Mouse (Mus musculus) spleen, adult 10 weeks (tissue): Measurements from ENCODE around the gene Mdm4. TPM values are rescaled to one million over a fixed set of nuclear protein-coding genes. Genes with fewer than 3 reads are reported as not detected.

ENCODE experiments used
- polyA plus RNA-seq: library from polyadenylated mRNA; stranded (reverse); fragments of 350-450 nt; fragmentation: Illumina TruSeq; extraction: RNeasy Lipid Tissue Mini Kit (QIAGEN cat#74804); gene quantifications from one replicate; pipeline ENCODE4 v1.2.3, GENCODE M21; 2015; ENCODE audit warnings: low replicate concordance; ENCODE audit not compliant: insufficient read depth

The Mdm4 gene
- polyA plus RNA-seq: 403 TPM

DNA sequence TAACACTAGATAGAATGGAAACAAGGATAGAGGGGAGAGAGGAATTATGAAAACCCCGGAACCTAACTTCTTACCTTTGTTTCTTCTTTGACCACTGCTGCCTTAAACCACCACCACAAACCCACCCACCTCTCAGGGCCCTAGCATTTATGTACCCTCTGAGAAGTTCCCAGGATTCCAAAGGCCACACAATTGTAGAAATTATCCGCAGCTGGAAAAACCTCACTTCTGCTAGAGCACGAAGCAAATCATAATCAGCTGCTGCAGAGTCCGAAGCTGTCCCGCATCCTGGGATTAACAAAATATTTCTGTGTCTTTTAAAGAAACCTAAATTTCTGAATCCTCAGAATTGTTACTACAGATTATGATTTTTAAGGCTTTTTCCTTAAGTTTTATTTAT is at the start of gene Mdm4:
Gene Mdm4, minus strand, starts transcription at position 101 of the 400 bp plus-strand sequence.

DNA sequence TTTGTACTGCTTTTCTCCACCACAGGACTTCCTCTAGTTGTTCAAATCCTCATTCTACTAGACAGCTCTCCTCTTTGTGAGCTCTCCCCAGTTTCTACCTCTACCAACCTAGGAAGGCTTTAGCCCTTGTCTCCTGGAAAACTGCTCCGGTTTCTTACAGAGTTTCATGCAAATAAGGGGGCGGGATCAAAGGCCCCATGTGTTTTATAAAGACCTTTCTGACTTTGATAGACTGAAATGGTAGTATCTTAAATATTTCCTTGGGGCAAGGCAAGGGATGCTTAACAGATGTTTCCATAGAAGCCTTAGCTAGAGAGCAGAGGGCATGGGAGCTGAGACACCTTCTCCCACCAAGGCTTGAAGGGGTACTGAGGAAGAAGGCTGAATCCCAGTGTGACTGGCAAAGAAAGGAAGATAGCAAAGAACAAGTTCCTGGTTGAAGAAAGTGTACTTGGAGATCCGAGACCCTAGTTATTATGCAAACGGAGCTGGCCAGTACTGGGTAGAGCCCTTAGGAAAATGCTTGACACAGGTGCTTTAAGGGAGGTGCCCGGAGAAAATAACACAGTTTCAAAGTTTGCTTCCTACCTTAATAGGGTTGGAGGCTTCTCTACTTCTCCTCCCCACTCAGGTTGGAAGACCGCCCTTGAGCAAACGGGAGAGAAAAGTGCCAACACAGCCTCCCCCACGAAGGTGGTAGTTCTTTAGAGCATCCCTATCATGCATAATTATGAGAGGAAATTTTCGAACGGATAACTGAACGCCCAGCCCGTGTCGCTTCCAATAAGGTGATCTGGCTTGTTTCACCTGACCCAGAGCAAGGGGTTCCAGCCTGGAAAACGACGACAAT is 14.9 kb upstream of the Mdm4 start, which contains the start of gene Pik3c2b:
Gene Pik3c2b, plus strand, starts transcription at position 657 of the 850 bp plus-strand sequence.

Other genes with a start within 250 kb of the Mdm4 start
- not detected for gene Lrrn2, start 150.3 kb downstream of the Mdm4 start, polyA plus RNA-seq
- 21.9 TPM for gene Pik3c2b, start 15.1 kb upstream of the Mdm4 start, polyA plus RNA-seq
- 102 TPM for gene Ppp1r15b, start 100.6 kb upstream of the Mdm4 start, polyA plus RNA-seq
- 18.2 TPM for gene Plekha6, start 133.6 kb upstream of the Mdm4 start, polyA plus RNA-seq